Mouse (Mus musculus): ENCODE measurements around the gene Olfr982. TPM values are rescaled to one million over a fixed set of nuclear protein-coding genes. Genes with fewer than 3 reads are reported as not detected.

Olfr982 gene
- polyA plus RNA-seq (2012; rRNA removed): not detected in 2 replicates

- TF ChIP-seq CTCF (IDR thresholded peaks at IDR 0.05; ENCODE audit: borderline replicate concordance, extremely low read depth, insufficient read depth, insufficient read length): no peak
- TF ChIP-seq POLR2A (IDR thresholded peaks at IDR 0.05; ENCODE audit: borderline replicate concordance, extremely low read depth, insufficient read depth, insufficient read length, poor library complexity, severe bottlenecking): no peak
- DNase-seq (ENCODE audit: low read depth): no peak
These were observed at the start of gene Olfr982 for GRCm38 (mm10) chr9:40073529-40073928. Gene Olfr982 (plus strand): TSS chr9:40073829.

GRCm38 (mm10) chr9:40050138-40050537 lies 23.5 kb upstream of the Olfr982 start:
- TF ChIP-seq CTCF (IDR thresholded peaks at IDR 0.05; ENCODE audit: borderline replicate concordance, extremely low read depth, insufficient read depth, insufficient read length) (no peak), POLR2A (IDR thresholded peaks at IDR 0.05; ENCODE audit: borderline replicate concordance, extremely low read depth, insufficient read depth, insufficient read length, poor library complexity, severe bottlenecking) (no peak)
- no peak for DNase-seq (ENCODE audit: low read depth)

- DNase-seq (ENCODE audit: low read depth): no peak
- no peak for TF ChIP-seq CTCF (IDR thresholded peaks at IDR 0.05; ENCODE audit: borderline replicate concordance, extremely low read depth, insufficient read depth, insufficient read length)
- no peak for TF ChIP-seq POLR2A (IDR thresholded peaks at IDR 0.05; ENCODE audit: borderline replicate concordance, extremely low read depth, insufficient read depth, insufficient read length, poor library complexity, severe bottlenecking)
These were observed 19.9 kb downstream of the Olfr982 start, which contains the start of gene Olfr983 for GRCm38 (mm10) chr9:40093495-40093894. Gene Olfr983 (minus strand): TSS chr9:40093595.

- TF ChIP-seq CTCF (IDR thresholded peaks at IDR 0.05; ENCODE audit: borderline replicate concordance, extremely low read depth, insufficient read depth, insufficient read length) (no peak), POLR2A (IDR thresholded peaks at IDR 0.05; ENCODE audit: borderline replicate concordance, extremely low read depth, insufficient read depth, insufficient read length, poor library complexity, severe bottlenecking) (no peak)
- peak; percentile 1 for DNase-seq (ENCODE audit: low read depth)
These were observed 21.1 kb downstream of the Olfr982 start for GRCm38 (mm10) chr9:40094769-40095168.

- TF ChIP-seq POLR2A (IDR thresholded peaks at IDR 0.05; ENCODE audit: borderline replicate concordance, extremely low read depth, insufficient read depth, insufficient read length, poor library complexity, severe bottlenecking) (no peak), CTCF (IDR thresholded peaks at IDR 0.05; ENCODE audit: borderline replicate concordance, extremely low read depth, insufficient read depth, insufficient read length) (no peak)
- no peak for DNase-seq (ENCODE audit: low read depth)
These were observed 40.5 kb downstream of the Olfr982 start, which contains the start of gene Olfr984 for GRCm38 (mm10) chr9:40114106-40114505. Gene Olfr984 (minus strand): TSS chr9:40114206.

GRCm38 (mm10) chr9:40116645-40117286 lies 43.1 kb downstream of the Olfr982 start:
- peak; percentile 4 for DNase-seq (ENCODE audit: low read depth)
- TF ChIP-seq CTCF (IDR thresholded peaks at IDR 0.05; ENCODE audit: borderline replicate concordance, extremely low read depth, insufficient read depth, insufficient read length) (no peak), POLR2A (IDR thresholded peaks at IDR 0.05; ENCODE audit: borderline replicate concordance, extremely low read depth, insufficient read depth, insufficient read length, poor library complexity, severe bottlenecking) (no peak)

- TF ChIP-seq POLR2A (IDR thresholded peaks at IDR 0.05; ENCODE audit: borderline replicate concordance, extremely low read depth, insufficient read depth, insufficient read length, poor library complexity, severe bottlenecking) (no peak), CTCF (IDR thresholded peaks at IDR 0.05; ENCODE audit: borderline replicate concordance, extremely low read depth, insufficient read depth, insufficient read length) (no peak)
- DNase-seq (ENCODE audit: low read depth): peak; percentile 2
These were observed 43.6 kb downstream of the Olfr982 start for GRCm38 (mm10) chr9:40117287-40117659.

Other genes with a start within 250 kb of the Olfr982 start
- gene Olfr971, start 237.0 kb upstream of the Olfr982 start, polyA plus RNA-seq (2012; rRNA removed): not detected in 2 replicates
- gene Olfr972, start 207.4 kb upstream of the Olfr982 start, polyA plus RNA-seq (2012; rRNA removed): not detected in 2 replicates
- not detected in 2 replicates for gene Olfr229, start 166.5 kb upstream of the Olfr982 start, polyA plus RNA-seq (2012; rRNA removed)
- not detected in 2 replicates for gene Olfr974, start 136.3 kb upstream of the Olfr982 start, polyA plus RNA-seq (2012; rRNA removed)
- gene Olfr975, start 121.8 kb upstream of the Olfr982 start, polyA plus RNA-seq (2012; rRNA removed): 0.04 and 0.07 TPM in 2 replicates
- gene Olfr976, start 112.7 kb upstream of the Olfr982 start, polyA plus RNA-seq (2012; rRNA removed): not detected in 2 replicates
- not detected in 2 replicates for gene Olfr978, start 81.7 kb upstream of the Olfr982 start, polyA plus RNA-seq (2012; rRNA removed)
- gene Olfr979, start 70.4 kb upstream of the Olfr982 start, polyA plus RNA-seq (2012; rRNA removed): not detected in 2 replicates
- gene Olfr980, start 64.2 kb upstream of the Olfr982 start, polyA plus RNA-seq (2012; rRNA removed): not detected in 2 replicates
- gene Olfr981, start 52.4 kb upstream of the Olfr982 start, polyA plus RNA-seq (2012; rRNA removed): not detected in 2 replicates
- not detected in 2 replicates for gene Olfr983, start 19.8 kb downstream of the Olfr982 start, polyA plus RNA-seq (2012; rRNA removed)
- not detected in 2 replicates for gene Olfr984, start 40.4 kb downstream of the Olfr982 start, polyA plus RNA-seq (2012; rRNA removed)
- gene Olfr985, start 56.4 kb downstream of the Olfr982 start, polyA plus RNA-seq (2012; rRNA removed): 0.07 TPM in 1 of 2 replicates, not detected in the other
- not detected in 2 replicates for gene Tmem225, start 74.3 kb downstream of the Olfr982 start, polyA plus RNA-seq (2012; rRNA removed)
- gene Olfr986, start 107.1 kb downstream of the Olfr982 start, polyA plus RNA-seq (2012; rRNA removed): not detected in 2 replicates
- gene Zfp202, start 118.5 kb downstream of the Olfr982 start, polyA plus RNA-seq (2012; rRNA removed): 6.7 and 9.4 TPM in 2 replicates
- gene Scn3b, start 195.4 kb downstream of the Olfr982 start, polyA plus RNA-seq (2012; rRNA removed): 85.2 and 120 TPM in 2 replicates

Data from brain, embryonic 14.5 days (tissue).